Mouse (Mus musculus): ENCODE measurements around the gene Irf2bp1.
A peak's percentile ranks its signal among the peaks of the same experiment; 100 is the strongest.

Gene Irf2bp1

GRCm38 (mm10) chr7:19024096-19024506, 20.3 kb downstream of the Irf2bp1 start, which contains the start of gene Sympk:
Sympk (plus strand) TSS chr7:19024377.
- DNase-seq (ENCODE audit: inconsistent age in 2 of 2, low spot score in 1 of 2): peak; percentile 98

- peak; percentile 72 to 83 for DNase-seq (ENCODE audit: inconsistent age in 2 of 2, low spot score in 1 of 2)
Measured at GRCm38 (mm10) chr7:19024581-19025255, 20.9 kb downstream of the Irf2bp1 start.

DNA sequence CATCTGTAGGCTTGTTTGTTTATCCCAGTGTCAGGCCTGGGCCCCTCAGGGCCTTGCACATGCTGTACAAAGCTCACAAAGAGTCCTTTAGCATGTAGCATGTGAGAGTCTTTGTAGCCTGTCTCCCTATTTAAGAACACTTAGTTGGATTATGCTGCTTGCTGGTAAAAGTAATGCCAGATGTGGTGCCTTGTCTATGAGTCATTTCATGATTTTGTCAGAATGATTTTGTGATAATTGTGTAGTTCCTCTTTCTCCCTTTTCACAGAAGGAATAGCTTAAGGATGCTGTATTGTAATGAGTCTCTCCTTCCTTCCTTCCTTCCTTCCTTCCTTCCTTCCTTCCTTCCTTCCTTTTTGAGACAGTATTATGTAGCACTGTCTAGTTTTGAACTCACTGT, 24.2 kb downstream of the Irf2bp1 start:
- DNase-seq (ENCODE audit: inconsistent age in 2 of 2, low spot score in 1 of 2): no peak

DNA sequence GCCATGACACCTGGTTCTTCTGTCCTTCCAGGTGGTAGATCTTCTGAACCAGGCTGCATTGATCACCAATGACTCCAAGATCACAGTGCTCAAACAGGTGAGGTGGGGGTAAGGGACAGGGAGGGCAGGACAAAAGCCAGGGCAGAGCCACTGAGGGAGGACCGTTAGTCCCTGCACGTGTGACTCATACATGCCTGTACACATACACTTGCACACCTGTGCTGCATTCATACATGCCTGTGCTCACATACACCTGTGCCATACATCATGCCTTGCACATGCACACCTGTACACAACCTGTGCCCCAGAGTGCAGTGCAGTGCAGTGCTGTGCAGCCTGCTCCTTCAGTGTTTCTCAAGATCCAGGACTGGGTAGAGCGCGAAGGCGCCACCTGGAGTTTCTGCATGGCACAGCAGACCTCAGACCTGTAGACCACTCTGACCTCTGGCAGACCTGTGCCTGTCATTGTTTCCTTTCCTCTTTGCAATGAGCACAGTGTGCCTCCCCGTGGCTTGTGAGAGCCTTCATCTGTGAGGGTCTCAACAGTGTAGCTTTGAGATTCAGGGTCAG, 25.3 kb downstream of the Irf2bp1 start:
- peak in 1 of 2 experiments; percentile 79 for DNase-seq (ENCODE audit: inconsistent age in 2 of 2, low spot score in 1 of 2)

GRCm38 (mm10) chr7:19031641-19032040, 27.8 kb downstream of the Irf2bp1 start:
- DNase-seq (ENCODE audit: inconsistent age in 2 of 2, low spot score in 1 of 2): no peak

- DNase-seq (ENCODE audit: inconsistent age in 2 of 2, low spot score in 1 of 2): peak; percentile 60 to 81
Measured at GRCm38 (mm10) chr7:19044616-19045015, 40.8 kb downstream of the Irf2bp1 start.

- DNase-seq (ENCODE audit: inconsistent age in 2 of 2, low spot score in 1 of 2): peak; percentile 91 to 92
Measured at GRCm38 (mm10) chr7:19046286-19047069, 42.6 kb downstream of the Irf2bp1 start.

GRCm38 (mm10) chr7:19048006-19048527, 44.2 kb downstream of the Irf2bp1 start:
- no peak for DNase-seq (ENCODE audit: inconsistent age in 2 of 2, low spot score in 1 of 2)

GRCm38 (mm10) chr7:19049252-19049651, 45.4 kb downstream of the Irf2bp1 start:
- no peak for DNase-seq (ENCODE audit: inconsistent age in 2 of 2, low spot score in 1 of 2)

DNA sequence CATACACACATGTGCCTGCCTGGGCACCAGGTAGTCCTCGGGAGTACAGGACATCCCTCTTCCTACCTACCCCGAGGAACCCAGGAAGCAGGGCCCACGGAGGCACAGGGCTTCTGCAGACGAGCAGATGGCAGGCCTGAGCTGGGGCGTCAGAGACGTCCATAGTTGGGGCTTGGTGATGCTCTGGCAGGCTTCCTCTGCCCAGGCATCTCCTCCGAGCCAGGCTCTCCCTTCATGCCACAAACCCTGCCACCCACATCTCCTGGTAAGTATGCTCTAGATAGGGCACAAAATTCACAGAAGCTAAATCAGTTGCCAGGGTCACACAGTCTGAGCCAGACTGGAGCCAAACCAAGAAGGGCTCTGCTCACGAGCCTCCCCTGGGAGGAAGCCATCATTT, 46.3 kb downstream of the Irf2bp1 start:
- no peak for DNase-seq (ENCODE audit: inconsistent age in 2 of 2, low spot score in 1 of 2)

GRCm38 (mm10) chr7:19051161-19051560, 47.3 kb downstream of the Irf2bp1 start:
- no peak for DNase-seq (ENCODE audit: inconsistent age in 2 of 2, low spot score in 1 of 2)

GRCm38 (mm10) chr7:19052345-19053135, 48.7 kb downstream of the Irf2bp1 start:
- no peak for DNase-seq (ENCODE audit: inconsistent age in 2 of 2, low spot score in 1 of 2)

DNA sequence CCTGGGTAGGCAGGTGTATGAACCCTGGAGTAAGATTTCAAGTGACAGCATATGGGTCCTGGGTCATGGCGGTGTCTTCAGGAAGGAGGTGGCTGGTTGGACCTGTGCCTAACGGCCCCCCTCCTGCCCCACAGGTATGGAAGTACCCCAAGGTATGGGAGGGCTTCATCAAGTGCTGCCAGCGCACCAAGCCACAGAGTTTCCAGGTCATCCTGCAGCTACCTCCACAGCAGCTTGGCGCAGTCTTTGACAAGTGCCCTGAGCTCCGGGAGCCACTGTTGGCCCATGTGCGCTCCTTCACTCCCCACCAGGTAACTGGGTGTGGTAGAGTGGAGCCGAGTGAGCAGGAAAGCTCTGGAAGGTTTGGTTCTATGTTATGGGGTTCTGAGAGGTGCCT, 49.3 kb downstream of the Irf2bp1 start:
- no peak for DNase-seq (ENCODE audit: inconsistent age in 2 of 2, low spot score in 1 of 2)

DNA sequence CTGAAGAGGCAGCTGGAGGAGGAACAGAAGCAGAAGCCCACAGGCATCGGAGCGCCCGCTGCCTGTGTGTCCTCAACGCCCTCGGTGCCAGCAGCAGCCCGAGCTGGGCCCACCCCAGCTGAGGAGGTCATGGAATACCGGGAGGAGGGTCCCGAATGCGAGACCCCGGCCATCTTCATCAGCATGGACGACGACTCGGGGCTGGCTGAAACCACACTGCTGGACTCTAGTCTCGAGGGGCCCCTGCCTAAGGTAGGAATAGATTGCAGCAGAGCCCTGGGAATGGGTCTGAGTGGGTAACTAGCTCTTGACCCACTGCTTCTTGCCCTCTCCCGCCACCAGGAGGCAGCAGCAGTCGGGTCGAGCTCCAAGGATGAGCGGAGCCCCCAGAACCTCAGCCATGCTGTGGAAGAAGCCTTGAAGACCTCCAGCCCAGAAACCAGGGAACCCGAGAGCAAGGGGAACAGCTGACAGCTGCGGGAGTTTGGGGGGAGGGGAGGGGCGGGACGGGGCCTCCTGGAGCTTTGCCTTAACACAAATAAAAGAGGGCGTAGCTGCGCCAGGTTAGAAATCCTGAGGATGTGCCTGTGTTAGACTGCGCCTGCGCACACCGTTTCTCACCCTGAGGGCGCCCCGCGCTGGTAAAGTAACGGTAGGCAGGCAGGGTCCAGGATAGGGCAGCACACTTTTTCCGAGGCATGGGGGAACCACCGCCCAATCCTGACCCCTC, 50.4 kb downstream of the Irf2bp1 start, which contains the start of gene Rsph6a:
TSS of gene Rsph6a (plus strand) at position 644 of the 730 bp plus-strand sequence.
- peak in 1 of 2 experiments; percentile 67 for DNase-seq (ENCODE audit: inconsistent age in 2 of 2, low spot score in 1 of 2)

DNA sequence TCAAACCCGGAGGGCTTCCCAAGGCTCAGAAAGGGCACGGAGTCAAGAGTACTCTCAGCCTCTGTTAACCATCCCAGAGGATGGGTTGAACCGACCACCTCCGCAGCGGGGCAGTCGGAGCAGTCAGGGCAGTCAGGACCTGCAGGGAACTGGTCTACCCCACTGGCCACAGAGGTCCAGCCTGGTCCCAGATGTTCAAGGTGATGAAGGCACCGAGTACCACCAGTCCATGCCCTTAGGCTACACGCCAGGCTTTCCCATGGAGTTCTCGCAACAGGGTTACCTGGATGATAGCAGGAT, 50.9 kb downstream of the Irf2bp1 start:
- DNase-seq (ENCODE audit: inconsistent age in 2 of 2, low spot score in 1 of 2): no peak

DNA sequence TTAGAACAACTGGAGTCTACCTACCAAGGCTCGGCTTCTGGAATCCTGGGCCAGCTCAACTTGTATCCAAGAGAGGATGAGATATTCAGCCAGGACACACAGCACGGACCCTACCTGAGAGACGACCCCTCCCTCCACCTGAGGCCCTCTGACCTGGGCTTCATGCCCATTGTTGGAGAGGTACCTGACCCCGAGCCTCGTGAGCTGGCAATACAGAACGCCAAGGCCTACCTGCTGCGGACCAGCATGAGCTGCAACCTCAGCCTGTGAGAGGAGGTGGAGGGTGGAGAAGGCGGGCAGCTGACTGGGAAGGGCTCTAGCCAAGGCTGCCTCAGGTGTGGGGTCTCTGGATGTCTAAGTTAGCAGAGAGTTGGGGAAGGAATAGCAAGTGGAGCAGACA, 51.3 kb downstream of the Irf2bp1 start:
- peak in 1 of 2 experiments; percentile 24 for DNase-seq (ENCODE audit: inconsistent age in 2 of 2, low spot score in 1 of 2)

Measured in adrenal gland, adult (tissue).